Mouse (Mus musculus) cerebellum, postnatal 25 days (tissue): Measurements from ENCODE around the gene Grsf1.

Experiments used
- DNase-seq, 2 experiments: peaks; one replicate each; pipeline ENCODE4 v3.0.0; 2021; ENCODE audit warnings: mixed read lengths in 2 of 2

The Grsf1 gene

GRCm38 (mm10) chr5:88687996-88688406 is 12.0 kb upstream of the Grsf1 start:
- DNase-seq = no peak

DNA sequence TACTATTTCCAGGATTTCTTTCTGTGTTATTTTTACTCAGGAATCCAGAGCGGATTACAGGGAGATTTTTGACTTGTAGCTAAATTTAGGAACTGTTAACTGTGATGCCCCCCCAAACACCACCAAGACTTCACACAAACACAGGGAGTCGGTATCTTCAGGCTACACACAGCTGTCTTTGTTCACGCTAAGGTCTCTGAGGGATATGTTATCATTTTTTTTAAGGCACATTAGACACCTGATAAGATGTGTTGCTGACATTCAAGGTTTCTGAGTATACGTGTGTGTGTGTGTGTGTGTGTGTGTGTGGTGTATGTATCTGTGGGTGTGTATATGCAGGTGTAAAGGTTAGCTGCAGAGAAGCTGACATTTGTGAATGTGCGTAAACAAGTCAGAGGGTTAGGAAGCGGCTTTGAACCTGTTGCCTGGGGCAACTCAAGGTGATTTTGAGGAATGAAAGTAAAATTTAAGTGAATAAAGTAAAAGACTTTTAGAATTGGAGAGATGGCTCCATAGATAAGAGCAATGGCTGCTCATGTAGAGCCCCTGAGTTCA is 9.9 kb upstream of the Grsf1 start:
- DNase-seq = no peak

DNA sequence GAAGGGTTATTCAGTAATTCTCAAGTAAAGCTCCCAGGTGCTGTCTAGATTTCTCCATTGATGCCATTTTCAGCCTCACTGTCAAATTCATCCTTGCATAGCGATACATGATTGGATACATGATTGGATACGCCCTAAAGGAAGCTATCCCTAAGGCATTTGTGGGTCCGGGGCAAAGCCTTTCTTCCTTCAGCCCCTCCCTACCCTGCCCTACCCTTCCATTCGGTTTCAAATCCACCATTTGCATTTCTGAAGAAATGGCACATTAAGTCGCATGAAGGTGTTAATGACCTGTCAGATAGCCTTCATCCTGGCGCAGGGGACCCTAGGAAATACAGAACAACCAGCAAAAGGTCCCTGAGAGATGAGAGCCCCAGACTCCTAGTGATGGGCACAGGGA is 9.3 kb upstream of the Grsf1 start:
- DNase-seq = no peak

DNA sequence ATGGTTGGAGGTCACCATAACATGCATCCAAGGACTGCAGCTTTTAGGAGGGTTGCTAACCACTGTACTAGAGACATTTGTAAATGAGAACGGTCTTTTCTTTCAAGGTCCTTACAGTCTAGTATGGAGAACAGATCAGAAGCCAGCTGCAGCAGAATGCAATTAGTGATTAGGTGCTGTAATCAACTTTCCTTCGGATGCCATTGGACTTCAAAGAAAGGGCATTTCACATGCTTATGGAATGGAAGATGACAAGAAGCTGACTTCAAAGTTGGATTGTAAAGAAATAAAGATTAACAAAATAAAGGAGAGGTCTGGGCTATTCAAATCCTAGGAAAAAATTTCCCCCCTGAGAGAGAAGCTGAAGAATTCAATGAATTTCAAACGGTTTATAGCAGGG is 8.3 kb upstream of the Grsf1 start:
- DNase-seq = no peak

DNA sequence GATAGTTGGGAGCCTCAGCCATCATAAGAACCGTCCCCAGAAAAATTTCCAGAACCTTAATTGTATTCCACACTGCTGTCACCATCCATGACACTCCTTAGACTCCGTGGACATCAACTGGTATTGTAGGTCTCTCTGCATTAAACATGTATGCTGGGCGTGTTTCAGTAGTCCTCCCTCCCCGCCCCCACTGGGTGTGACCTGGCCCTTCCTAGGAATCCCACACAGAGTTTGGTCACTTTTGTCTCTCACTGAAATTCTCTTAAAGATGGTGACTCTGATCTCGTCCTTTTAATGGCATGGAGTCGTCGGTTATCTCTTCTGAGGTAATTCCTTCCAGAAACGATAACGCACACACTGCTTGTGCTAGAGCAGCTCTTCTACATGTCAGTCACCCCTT is 7.7 kb upstream of the Grsf1 start:
- no peak for DNase-seq

- DNase-seq = no peak
Measured at GRCm38 (mm10) chr5:88680567-88680966, 4.6 kb upstream of the Grsf1 start.

GRCm38 (mm10) chr5:88679341-88679740 is 3.4 kb upstream of the Grsf1 start:
- no peak for DNase-seq

GRCm38 (mm10) chr5:88678929-88679328 is 3.0 kb upstream of the Grsf1 start:
- DNase-seq = no peak

DNA sequence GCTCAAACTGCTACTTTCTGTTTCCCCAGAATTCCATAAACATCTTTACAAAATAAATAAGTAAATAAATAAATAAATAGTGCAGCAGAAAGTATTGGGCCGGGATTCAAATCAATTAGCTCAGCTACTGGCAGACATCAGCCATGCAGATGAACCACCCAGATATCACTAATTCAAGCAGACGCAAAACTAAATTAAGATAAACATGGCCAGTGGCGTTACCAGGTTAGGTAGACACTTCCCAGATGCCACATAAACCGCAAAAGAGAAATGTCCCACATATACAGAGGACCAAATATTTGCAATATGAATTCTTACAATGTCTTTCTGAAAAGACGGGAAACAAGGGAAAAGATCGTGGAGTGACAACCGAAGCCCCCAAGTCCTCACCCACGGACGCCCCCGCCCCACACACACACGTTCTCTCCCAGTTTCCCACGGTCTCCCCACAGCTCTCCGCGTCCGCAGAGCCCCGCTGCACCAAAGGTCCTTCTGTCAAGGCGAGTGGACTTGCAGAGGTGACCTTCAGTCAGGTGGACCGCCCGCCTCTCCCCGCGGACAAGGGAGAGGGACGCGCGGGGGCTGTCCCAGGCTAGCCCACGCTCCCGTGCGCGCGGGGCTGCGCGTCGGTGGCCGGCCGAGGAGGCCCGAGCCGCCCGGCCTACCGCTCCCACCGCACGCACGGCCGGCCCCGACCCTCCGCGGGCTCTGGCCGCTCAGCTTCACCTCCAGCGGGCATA is 1.1 kb downstream of the Grsf1 start:
- peak in 1 of 2 experiments; percentile 61 for DNase-seq

DNA sequence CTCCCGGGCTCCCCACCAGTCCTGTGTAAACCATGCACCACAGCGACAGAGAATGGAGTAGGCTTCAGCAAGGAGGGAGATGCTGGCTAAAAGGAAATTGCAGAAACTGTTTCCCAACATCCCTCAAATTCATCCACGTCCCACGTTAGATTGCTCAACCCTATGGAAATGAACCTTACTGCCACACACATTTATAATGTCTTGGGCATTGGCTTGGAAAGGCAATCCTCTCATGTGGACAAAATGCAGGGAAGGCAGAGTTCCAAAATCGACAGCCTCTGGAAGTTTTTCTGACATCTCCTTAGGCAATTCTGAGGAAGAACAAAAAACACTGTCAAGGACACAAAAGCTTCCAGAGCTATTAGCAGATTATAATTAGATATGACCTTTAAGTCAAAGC is 12.1 kb downstream of the Grsf1 start:
- DNase-seq = no peak

GRCm38 (mm10) chr5:88663151-88663550 is 12.8 kb downstream of the Grsf1 start:
- no peak for DNase-seq

DNA sequence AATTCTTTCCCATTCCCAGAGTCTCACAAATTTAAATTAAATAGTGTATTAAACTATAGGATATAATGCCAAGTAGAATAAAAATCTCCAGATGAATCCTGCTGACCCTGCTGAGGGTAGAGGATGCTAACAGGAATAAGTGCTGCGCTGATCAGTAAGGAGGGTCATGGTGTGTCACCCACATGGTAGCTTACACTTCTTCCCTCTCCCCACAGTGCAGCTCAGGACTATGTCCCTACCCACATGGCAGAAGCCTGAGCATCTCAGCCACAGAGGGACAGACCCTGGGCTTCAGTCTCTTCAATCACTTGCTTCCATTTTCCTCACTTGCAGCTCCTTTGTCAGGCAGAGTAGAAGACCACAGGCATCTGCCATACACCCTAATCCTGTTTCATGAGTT is 18.1 kb downstream of the Grsf1 start:
- no peak for DNase-seq

DNA sequence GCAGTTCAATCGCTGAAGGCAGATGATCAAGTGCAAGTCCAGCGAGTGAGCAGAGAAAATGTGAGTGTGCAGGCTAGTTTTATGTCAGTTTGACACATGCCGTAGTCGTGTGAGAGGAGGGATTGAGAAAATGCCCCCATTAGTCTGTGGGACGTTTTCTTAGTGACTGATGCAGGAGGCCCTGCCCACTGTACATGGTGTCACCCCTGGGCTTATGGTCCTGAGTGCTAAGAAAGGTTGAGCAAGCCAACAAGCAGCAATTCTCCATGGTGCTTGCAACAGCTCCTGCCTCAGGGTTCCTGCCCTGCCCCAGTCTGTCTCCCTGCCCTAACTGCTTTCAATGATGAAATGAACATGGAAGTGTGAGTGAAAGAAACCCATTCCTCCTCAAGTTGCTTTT is 23.4 kb downstream of the Grsf1 start:
- no peak for DNase-seq

DNA sequence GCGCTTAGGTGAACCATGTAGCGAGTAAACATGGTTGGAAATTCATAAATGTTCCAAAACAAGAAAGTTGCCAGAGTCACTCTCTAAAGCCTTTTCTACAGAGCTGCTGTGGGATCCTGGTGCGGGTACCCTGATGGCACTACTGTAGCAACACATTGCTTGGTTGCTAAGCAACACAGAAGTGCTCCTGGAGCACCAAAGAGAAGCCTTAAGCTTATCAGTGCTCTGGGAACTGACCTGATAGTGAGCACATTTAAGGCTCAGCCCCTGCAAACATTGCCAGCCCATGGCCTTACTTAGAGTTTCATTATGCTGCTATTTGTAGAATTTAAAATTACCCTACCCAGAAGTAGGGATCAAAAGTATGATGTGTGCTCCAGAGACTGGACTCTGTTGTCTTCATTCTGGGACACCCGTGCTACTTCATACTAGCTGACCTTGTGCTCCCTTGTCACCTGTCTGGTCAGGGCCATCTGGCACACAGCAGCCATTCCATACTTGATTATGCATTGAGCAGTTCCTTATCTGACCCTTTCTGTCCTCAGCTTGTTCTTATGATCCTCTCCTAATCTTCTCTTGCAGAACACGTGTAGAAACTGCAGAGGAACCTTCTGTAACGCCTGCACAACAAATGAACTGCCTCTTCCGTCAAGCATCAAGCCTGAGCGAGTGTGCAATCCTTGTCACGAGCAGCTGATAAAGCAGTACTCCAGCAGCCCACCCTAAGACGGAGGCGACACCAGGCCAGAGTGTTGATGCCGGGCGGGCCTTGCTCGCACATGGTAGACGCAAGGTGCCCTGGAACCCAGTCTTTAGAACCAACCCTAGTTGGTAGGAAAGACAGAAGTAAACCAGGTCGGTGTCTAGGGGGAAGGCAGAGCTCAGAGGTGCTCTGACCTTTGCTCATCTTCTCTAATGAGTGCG is 26.5 kb downstream of the Grsf1 start:
- no peak for DNase-seq

GRCm38 (mm10) chr5:88645405-88645804 is 30.6 kb downstream of the Grsf1 start:
- no peak for DNase-seq

- no peak for DNase-seq
Measured at GRCm38 (mm10) chr5:88644901-88645300, 31.1 kb downstream of the Grsf1 start.

DNA sequence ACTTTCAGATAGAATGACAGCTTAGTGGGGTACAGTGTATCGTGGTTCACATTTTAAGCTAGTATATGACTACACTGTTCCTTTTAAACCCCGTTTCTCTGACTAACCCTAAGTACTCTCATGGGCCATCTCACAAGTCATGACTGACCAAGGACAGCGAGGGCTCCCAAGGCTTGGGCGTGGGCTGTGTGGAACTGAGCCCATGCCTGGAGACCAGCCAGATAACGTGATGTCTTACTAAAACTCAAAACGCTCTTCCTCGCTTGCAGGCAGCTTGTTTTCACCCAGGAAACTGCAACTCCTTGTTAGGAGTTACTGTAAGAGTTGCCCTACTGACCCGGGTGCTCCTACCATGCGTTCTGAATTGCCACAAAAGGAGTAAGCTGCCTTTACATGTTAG is 32.5 kb downstream of the Grsf1 start:
- no peak for DNase-seq

DNA sequence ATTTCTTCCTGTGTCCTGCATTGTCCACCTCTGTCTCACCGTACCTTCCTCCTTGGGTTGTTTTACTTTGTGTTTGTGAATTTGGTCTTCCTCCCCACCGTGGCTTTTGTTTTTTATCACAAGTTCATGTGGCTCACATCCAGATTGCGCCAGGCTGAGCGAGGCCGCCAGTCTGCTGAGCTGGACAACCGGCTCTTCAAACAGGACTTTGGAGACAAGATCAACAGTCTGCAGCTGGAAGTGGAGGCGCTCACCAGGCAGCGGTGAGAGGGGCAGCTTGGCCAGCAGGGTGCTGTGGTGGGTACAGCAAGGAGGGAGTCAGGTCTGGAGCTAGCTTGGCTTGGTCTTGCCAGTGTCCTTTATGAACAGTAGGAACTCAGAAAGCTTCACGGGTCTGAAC is 33.2 kb downstream of the Grsf1 start:
- no peak for DNase-seq

DNA sequence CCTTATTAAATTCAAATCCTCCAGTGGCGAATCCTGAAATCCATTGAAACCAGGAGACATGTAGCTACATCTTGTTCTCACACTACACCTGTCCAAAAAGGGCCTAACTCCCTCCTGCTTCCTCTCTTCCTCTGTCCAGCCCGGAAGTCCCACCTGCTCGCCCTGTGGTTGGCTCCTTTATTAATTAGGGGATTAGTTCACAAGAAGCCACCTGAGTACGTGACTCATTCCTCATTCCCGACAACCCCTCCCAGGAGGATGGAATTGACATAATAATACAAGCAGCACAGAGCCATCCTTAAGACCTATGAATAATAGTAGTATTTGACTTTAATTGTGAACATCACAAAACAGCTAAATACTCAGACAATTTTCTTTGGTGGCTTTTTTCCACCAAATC is 41.9 kb downstream of the Grsf1 start:
- DNase-seq = no peak

- peak in 1 of 2 experiments; percentile 2 for DNase-seq
Measured at GRCm38 (mm10) chr5:88632463-88632862, 43.5 kb downstream of the Grsf1 start.

- DNase-seq = no peak
Measured at GRCm38 (mm10) chr5:88631545-88631944, 44.4 kb downstream of the Grsf1 start.

GRCm38 (mm10) chr5:88630883-88631282 is 45.1 kb downstream of the Grsf1 start:
- peak in 1 of 2 experiments; percentile 4 for DNase-seq

GRCm38 (mm10) chr5:88629987-88630386 is 46.0 kb downstream of the Grsf1 start:
- no peak for DNase-seq

- DNase-seq = no peak
Measured at GRCm38 (mm10) chr5:88629125-88629524, 46.8 kb downstream of the Grsf1 start.
